Mouse (Mus musculus) hematopoietic multipotent progenitor cell, adult 10-12 weeks (in vitro differentiated cells): Measurements from ENCODE around the gene Ckm. TPM values are rescaled to one million over a fixed set of nuclear protein-coding genes. Genes with fewer than 3 reads are reported as not detected.

Experiments
- polyA plus RNA-seq: library from polyadenylated mRNA; stranded (reverse); fragments of >175 nt; gene quantifications from 2 replicates; pipeline ENCODE4 v1.2.3, GENCODE M21; 2012; ENCODE audit warnings: low replicate concordance

The Ckm gene
- 1.1 and 1.4 TPM in 2 replicates for polyA plus RNA-seq

DNA sequence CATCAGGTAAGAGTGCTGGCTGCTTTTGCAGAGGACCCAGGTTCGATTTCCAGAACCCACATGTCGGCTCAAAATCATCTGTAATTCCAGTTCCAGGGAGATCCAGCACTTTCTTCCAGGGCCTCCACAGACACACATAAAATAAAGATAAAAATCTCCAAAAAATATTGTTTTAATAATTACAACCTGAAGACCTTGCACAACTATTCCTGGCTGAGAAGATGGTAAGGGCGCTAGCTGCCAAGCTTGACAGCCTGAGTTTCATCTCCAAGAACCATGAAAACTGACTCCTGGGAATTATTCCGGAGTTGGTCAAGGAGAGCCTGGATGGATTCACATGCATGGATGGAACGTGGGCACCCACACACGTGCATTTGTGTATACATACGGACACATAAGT is at the start of gene Ckm:
TSS of gene Ckm (plus strand) at position 301 of the 400 bp plus-strand sequence.

DNA sequence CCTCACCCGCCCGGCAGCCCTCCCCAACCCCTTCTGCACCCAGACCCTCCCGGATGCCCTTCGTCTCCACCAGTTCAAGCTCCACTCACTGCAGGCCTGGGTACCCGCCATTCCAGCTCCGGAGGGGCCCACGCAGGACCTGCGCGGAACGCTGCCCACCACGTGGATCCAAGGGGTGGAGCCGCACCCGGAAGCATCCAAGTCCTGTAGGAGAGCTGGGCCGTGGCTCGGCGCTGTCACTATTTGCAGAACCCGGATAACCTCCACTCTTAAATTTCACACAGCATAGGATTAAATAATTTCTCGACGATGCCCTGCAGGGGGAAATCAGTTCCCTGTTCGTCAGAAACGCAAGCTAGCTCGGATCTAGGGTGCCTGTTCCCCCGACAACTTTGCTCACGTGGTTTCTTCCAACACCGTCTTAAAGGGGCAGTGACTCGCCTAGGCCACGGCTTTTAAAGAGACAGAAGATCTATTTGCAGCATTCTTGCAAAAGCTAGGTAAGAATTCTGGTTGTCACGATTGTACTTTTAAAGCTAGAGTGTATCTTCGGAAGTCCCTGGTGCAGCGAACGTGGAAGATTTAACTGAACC is 45.2 kb upstream of the Ckm start, which contains the start of the genes Cd3eap and Ppp1r13l:
TSS of gene Cd3eap (minus strand) at position 185 of the 593 bp plus-strand sequence.
TSS of gene Ppp1r13l (plus strand) at position 451 of the 593 bp plus-strand sequence.

DNA sequence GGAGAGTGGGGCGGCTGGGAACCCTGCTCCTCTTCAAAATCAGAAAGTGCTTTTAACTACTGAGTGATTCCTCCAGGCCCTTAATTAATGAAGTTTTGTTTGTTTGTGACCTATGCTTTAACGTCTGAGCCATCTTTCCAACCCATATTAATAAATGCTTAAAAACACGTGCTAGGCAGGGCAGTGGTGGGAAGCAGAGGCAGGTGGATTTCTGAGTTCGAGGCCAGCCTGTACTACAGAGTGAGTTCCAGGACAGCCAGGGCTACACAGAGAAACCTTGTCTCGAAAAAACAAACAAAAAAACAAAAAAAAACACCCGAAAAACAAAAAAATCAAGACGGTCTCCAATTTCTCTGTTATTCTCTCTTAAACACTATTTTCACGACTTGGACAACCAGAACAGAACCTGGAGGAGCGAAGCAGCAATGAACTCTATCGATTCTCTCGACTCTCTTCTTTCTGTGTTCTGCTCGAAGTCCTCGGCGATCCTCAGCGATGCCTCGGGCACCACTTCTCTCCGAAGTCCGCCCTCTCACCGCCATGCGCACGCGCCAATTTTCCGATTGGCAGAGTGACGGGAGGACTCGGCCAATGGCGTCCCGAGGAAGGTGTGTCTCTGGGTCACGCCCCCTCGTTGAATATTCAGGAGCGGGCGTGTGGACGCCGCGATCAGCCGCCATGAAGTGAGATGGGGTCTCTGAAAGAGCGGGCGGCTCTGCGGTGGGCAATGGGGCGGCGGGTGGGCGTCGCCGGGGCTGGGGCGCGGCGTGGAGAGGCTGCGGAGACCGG is 23.0 kb upstream of the Ckm start, which contains the start of gene Ercc2:
TSS of gene Ercc2 (plus strand) at position 634 of the 789 bp plus-strand sequence.

DNA sequence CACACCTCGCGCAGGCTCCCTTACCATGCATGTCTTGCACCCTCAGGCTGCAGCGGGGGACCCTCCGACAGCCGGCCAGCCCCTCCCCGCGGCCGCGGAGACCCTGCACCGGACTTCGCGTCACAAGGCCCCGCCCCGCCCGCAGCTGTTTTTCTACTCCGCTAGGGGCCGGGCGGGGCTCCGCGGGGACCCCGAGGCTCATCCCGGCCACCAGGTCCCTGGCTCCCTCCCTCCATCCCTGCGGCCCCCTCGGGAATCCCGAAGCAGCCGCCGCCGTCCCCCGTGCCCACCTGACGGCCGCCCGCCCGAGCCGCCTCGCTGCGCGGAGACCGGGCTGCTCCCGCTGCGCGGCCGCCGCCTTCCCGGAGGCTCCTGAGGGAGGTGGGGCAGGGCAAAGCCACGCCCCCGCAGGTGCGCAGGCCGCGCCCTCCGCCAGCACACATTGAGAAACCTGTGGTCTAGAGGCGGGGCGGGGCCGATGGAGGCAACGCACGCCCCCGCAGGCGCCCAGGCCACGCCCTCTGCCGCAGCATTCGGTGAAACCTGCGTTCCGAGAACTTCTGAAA is 762 bp upstream of the Ckm start, which contains the start of gene Klc3:
TSS of gene Klc3 (minus strand) at position 374 of the 566 bp plus-strand sequence.

DNA sequence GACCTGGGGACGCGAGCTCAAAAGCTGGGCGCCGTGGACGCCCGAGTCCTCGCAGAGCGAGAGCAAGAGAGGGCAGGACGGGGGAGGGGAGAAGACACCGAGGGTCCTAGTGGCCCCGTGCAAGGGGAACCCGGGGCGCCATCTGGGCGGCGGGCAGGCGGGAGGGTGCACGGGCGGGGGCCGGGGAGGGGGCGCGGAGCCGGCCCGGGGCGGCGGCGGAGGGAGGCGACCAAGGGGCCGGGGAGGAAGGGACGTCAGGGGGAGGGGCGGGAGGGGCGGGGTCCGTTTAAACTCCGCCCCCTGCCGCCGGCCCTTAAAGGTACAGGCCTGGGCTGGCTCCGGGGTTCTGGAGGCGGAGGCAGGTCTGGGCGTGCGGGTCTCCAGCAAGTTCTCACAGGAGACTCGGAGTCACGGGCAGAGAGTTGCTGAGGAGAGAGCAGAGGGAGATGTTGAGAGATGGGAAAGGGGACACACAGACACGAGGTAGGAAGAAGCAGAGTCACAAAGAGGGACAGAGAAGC is 54.1 kb downstream of the Ckm start, which contains the start of gene Mark4:
TSS of gene Mark4 (minus strand) at position 231 of the 521 bp plus-strand sequence.

DNA sequence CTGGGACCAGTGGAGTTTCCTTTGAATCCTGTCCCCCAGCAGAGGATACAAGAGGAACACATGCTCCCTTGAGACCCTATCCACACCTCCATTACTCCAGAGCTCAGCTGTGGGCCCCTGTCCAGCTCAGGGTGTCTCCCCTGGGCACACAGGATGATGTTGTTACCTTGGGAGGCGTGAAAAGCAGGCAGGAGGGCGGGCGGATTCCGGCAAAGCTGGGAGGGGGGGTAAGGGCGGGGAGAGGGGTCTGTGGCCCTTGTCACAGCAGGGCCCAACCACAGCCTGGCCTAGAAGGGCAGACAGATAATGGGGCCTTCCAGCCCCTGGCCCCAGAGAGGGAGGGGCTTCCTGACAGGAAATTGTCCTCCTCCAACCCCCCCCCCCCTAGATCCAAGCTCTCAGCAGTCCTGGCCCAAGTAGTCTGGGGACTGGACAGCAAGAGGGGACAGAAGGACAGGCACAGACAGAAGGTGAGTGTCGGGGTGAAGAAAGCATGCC is 58.4 kb downstream of the Ckm start, which contains the start of gene Exoc3l2:
TSS of gene Exoc3l2 (plus strand) at position 448 of the 498 bp plus-strand sequence.

Other genes with a start within 250 kb of the Ckm start
- gene Gipr, start 238.6 kb upstream of the Ckm start, polyA plus RNA-seq = 0.05 TPM in 1 of 2 replicates, not detected in the other
- gene Eml2, start 228.4 kb upstream of the Ckm start, polyA plus RNA-seq = 17.2 and 24.3 TPM in 2 replicates
- gene Gpr4, start 192.2 kb upstream of the Ckm start, polyA plus RNA-seq = 4.4 and 9.2 TPM in 2 replicates
- 10.2 and 13.2 TPM in 2 replicates for gene Opa3, start 176.4 kb upstream of the Ckm start, polyA plus RNA-seq
- gene Vasp, start 133.0 kb upstream of the Ckm start, polyA plus RNA-seq = 536 and 1,501 TPM in 2 replicates
- 2.9 and 4.4 TPM in 2 replicates for gene Ppm1n, start 124.7 kb upstream of the Ckm start, polyA plus RNA-seq
- gene Rtn2, start 122.2 kb upstream of the Ckm start, polyA plus RNA-seq = 0.56 and 0.73 TPM in 2 replicates
- gene Fosb, start 94.7 kb upstream of the Ckm start, polyA plus RNA-seq = 4.3 and 21.6 TPM in 2 replicates
- gene Ercc1, start 60.0 kb upstream of the Ckm start, polyA plus RNA-seq = 62.5 and 86.1 TPM in 2 replicates
- 17.3 and 29.4 TPM in 2 replicates for gene Cd3eap, start 45.3 kb upstream of the Ckm start, polyA plus RNA-seq
- gene Ppp1r13l, start 45.0 kb upstream of the Ckm start, polyA plus RNA-seq = 3.5 and 5.2 TPM in 2 replicates
- 45.3 and 46.8 TPM in 2 replicates for gene Ercc2, start 22.8 kb upstream of the Ckm start, polyA plus RNA-seq
- gene Klc3, start 672 bp upstream of the Ckm start, polyA plus RNA-seq = 4.3 and 9.4 TPM in 2 replicates
- gene Mark4, start 54.0 kb downstream of the Ckm start, polyA plus RNA-seq = 42.9 and 128 TPM in 2 replicates
- 0.49 and 1.7 TPM in 2 replicates for gene Exoc3l2, start 58.6 kb downstream of the Ckm start, polyA plus RNA-seq
- 6.4 and 11.8 TPM in 2 replicates for gene Bloc1s3, start 103.6 kb downstream of the Ckm start, polyA plus RNA-seq
- gene Trappc6a, start 103.6 kb downstream of the Ckm start, polyA plus RNA-seq = 95.1 and 103 TPM in 2 replicates
- gene Nkpd1, start 113.1 kb downstream of the Ckm start, polyA plus RNA-seq = 0.17 and 0.35 TPM in 2 replicates
- gene Ppp1r37, start 158.3 kb downstream of the Ckm start, polyA plus RNA-seq = 98.9 and 130 TPM in 2 replicates
- 44.9 and 45.6 TPM in 2 replicates for gene Zfp296, start 172.5 kb downstream of the Ckm start, polyA plus RNA-seq
- gene Gemin7, start 172.8 kb downstream of the Ckm start, polyA plus RNA-seq = 63.4 and 92.7 TPM in 2 replicates
- 111 and 288 TPM in 2 replicates for gene Clasrp, start 199.7 kb downstream of the Ckm start, polyA plus RNA-seq
- gene Relb, start 224.7 kb downstream of the Ckm start, polyA plus RNA-seq = 52.9 and 128 TPM in 2 replicates